Mouse (Mus musculus): ENCODE results near the gene Tstd1. TPM values are rescaled to one million over a fixed set of nuclear protein-coding genes. Genes with fewer than 3 reads are reported as not detected.

Gene Tstd1
- polyA plus RNA-seq, 1 experiment from 2014 or later = 4.6 TPM

GRCm38 (mm10) chr1:171457568-171457967, 38.9 kb downstream of the Tstd1 start:
- H3K27ac ChIP-seq (ENCODE audit: low read length) = no peak overlapping the region
- no peak overlapping the region for H3K9ac ChIP-seq (ENCODE audit: low read depth, low read length)
- no peaks in the 10 kb centered on the region for H3K27me3 ChIP-seq (ENCODE audit: control insufficient read depth, insufficient read depth, low read depth, low read length)
- no peak overlapping the region for H3K4me2 ChIP-seq (ENCODE audit: low read depth, low read length)
- 61% methylated on average over 1 of the region's 1 CpGs for WGBS (ENCODE audit: insufficient replicate concordance)
- no peak overlapping the region for H3K4me3 ChIP-seq (ENCODE audit: low read depth, low read length)
- no peaks in the 10 kb centered on the region; the same call in 1 of the 2 replicates for H3K4me1 ChIP-seq (ENCODE audit: control insufficient read depth, low read depth, low read length)
- H3K9me3 ChIP-seq (replicated peaks; ENCODE audit: control insufficient read depth, low read length) = no peaks in the 10 kb centered on the region
- ATAC-seq (ENCODE audit: low read depth) = no peak
- no peaks in the 10 kb centered on the region for H3K36me3 ChIP-seq (ENCODE audit: control insufficient read depth, insufficient read depth)

DNA sequence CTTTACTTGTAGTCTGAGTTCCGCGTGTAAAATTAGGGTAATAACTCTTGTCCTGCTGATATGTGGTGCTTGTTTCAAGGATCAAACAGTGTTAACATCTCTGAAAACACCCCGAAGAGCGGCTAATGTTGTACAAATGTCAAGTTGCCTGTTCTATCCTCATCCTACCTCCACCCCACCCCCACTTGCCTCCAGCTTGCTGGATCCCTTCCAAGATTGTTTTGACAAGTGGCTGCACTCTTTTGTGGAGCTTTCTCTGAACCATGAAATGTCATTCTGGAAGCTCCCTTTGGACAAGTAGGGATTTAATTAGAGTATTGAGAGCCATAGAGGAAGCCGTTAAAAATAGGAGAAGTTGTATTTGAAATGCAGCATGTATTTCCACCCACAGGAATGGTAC, 41.1 kb downstream of the Tstd1 start:
- 73% methylated on average over 5 of the region's 5 CpGs for WGBS (ENCODE audit: insufficient replicate concordance)
- Histone ChIP-seq H3K4me1 (ENCODE audit: control insufficient read depth, low read depth, low read length) (no peaks in the 10 kb centered on the region; the same call in 1 of the 2 replicates), H3K27me3 (ENCODE audit: control insufficient read depth, insufficient read depth, low read depth, low read length) (no peaks in the 10 kb centered on the region), H3K4me2 (ENCODE audit: low read depth, low read length) (no peak overlapping the region), H3K9me3 (replicated peaks; ENCODE audit: control insufficient read depth, low read length) (no peaks in the 10 kb centered on the region), H3K4me3 (ENCODE audit: low read depth, low read length) (no peak overlapping the region), H3K36me3 (ENCODE audit: control insufficient read depth, insufficient read depth) (no peaks in the 10 kb centered on the region), H3K27ac (ENCODE audit: low read length) (no peak overlapping the region), H3K9ac (ENCODE audit: low read depth, low read length) (no peak overlapping the region)
- no peak for ATAC-seq (ENCODE audit: low read depth)

GRCm38 (mm10) chr1:171460551-171461503, 42.2 kb downstream of the Tstd1 start:
- H3K9me3 ChIP-seq (replicated peaks; ENCODE audit: control insufficient read depth, low read length) = no peaks in the 10 kb centered on the region
- no peak overlapping the region for H3K27ac ChIP-seq (ENCODE audit: low read length)
- no peak overlapping the region for H3K4me3 ChIP-seq (ENCODE audit: low read depth, low read length)
- WGBS (ENCODE audit: insufficient replicate concordance) = 75% methylated on average over 21 of the region's 22 CpGs
- H3K4me1 ChIP-seq (ENCODE audit: control insufficient read depth, low read depth, low read length) = no peaks in the 10 kb centered on the region
- no peak for ATAC-seq (ENCODE audit: low read depth)
- H3K36me3 ChIP-seq (ENCODE audit: control insufficient read depth, insufficient read depth) = no peaks in the 10 kb centered on the region
- H3K4me2 ChIP-seq (ENCODE audit: low read depth, low read length) = no peak overlapping the region
- H3K9ac ChIP-seq (ENCODE audit: low read depth, low read length) = no peak overlapping the region
- H3K27me3 ChIP-seq (ENCODE audit: control insufficient read depth, insufficient read depth, low read depth, low read length) = no peaks in the 10 kb centered on the region

DNA sequence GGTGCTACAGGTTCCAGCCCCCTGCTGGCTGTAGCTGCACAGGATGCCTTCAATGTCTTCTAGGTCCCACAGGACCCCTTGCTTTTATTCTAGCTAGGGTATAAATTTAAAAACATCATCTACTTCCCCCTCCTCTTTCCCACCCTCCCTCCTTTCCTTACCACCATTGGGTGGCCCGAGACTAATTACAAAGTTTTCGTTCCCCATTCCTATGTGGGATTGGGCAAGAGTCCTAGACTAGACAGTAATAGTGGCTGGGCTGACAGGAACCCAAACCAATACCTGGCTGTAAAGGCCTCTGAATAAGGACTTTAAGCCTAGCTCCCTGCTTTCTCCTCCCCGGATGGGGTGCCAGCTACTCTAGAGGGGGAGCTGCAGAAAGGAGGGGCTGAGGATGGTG, 44.5 kb downstream of the Tstd1 start:
- Histone ChIP-seq H3K4me3 (ENCODE audit: low read depth, low read length) (no peak overlapping the region), H3K27me3 (ENCODE audit: control insufficient read depth, insufficient read depth, low read depth, low read length) (no peaks in the 10 kb centered on the region), H3K9me3 (replicated peaks; ENCODE audit: control insufficient read depth, low read length) (no peaks in the 10 kb centered on the region), H3K4me2 (ENCODE audit: low read depth, low read length) (no peak overlapping the region), H3K9ac (ENCODE audit: low read depth, low read length) (no peak overlapping the region), H3K36me3 (ENCODE audit: control insufficient read depth, insufficient read depth) (no peaks in the 10 kb centered on the region), H3K27ac (ENCODE audit: low read length) (no peak overlapping the region), H3K4me1 (ENCODE audit: control insufficient read depth, low read depth, low read length) (no peaks in the 10 kb centered on the region)
- no peak for ATAC-seq (ENCODE audit: low read depth)
- WGBS (ENCODE audit: insufficient replicate concordance) = 54% methylated on average over 3 of the region's 3 CpGs

DNA sequence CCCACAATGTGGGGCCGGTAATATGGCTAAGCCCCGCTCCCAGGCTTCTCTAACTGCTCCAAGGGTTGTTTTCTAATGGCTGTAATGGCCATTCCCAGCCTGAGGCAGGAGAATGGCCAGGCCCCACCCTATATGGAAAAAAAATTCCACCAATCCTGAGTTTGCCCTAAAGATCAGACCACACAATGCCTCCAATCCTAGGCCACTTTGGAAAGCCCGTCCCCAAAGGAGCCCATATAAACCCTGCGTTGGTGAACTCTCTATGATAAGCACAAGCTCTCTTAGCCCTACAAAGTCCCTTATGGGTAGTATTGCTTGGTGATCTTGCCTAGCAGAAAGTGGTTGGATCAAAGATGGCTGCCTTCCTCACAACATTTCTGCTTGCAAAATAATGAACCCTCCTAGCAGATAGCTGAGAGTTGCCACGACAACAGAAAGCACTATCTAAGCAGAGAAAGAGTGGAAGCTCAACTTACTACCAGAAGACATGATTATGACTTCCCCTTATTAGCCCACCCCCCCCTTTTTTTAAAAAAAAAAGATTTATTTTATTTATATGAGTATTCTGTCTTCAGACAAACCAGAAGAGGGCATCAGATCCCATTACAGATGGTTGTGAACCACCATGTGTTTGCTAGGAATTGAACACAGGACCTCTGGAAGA, 47.2 kb downstream of the Tstd1 start:
- H3K27me3 ChIP-seq (ENCODE audit: control insufficient read depth, insufficient read depth, low read depth, low read length) = no peaks in the 10 kb centered on the region
- ATAC-seq (ENCODE audit: low read depth) = no peak
- H3K9me3 ChIP-seq (replicated peaks; ENCODE audit: control insufficient read depth, low read length) = no peaks in the 10 kb centered on the region
- no peaks in the 10 kb centered on the region for H3K4me1 ChIP-seq (ENCODE audit: control insufficient read depth, low read depth, low read length)
- no peak overlapping the region for H3K4me3 ChIP-seq (ENCODE audit: low read depth, low read length)
- H3K36me3 ChIP-seq (ENCODE audit: control insufficient read depth, insufficient read depth) = no peaks in the 10 kb centered on the region
- H3K4me2 ChIP-seq (ENCODE audit: low read depth, low read length) = no peak overlapping the region
- WGBS (ENCODE audit: insufficient replicate concordance) = 64% methylated on average over 5 of the region's 5 CpGs
- H3K9ac ChIP-seq (ENCODE audit: low read depth, low read length) = no peak overlapping the region
- H3K27ac ChIP-seq (ENCODE audit: low read length) = no peak overlapping the region

- Histone ChIP-seq H3K4me1 (ENCODE audit: control insufficient read depth, low read depth, low read length) (no peaks in the 10 kb centered on the region), H3K27ac (ENCODE audit: low read length) (peak overlapping the region; percentile 21; the same call in 1 of the 2 replicates), H3K27me3 (ENCODE audit: control insufficient read depth, insufficient read depth, low read depth, low read length) (no peaks in the 10 kb centered on the region), H3K9ac (ENCODE audit: low read depth, low read length) (no peak overlapping the region), H3K4me2 (ENCODE audit: low read depth, low read length) (no peak overlapping the region), H3K36me3 (ENCODE audit: control insufficient read depth, insufficient read depth) (no peaks in the 10 kb centered on the region), H3K9me3 (replicated peaks; ENCODE audit: control insufficient read depth, low read length) (no peaks in the 10 kb centered on the region), H3K4me3 (ENCODE audit: low read depth, low read length) (no peak overlapping the region)
- no peak for ATAC-seq (ENCODE audit: low read depth)
- 27% methylated on average over 4 of the region's 4 CpGs for WGBS (ENCODE audit: insufficient replicate concordance)
Observed at GRCm38 (mm10) chr1:171466565-171466964, 47.9 kb downstream of the Tstd1 start.

GRCm38 (mm10) chr1:171469678-171470077, 51.0 kb downstream of the Tstd1 start:
- H3K4me2 ChIP-seq (ENCODE audit: low read depth, low read length) = no peak overlapping the region
- no peaks in the 10 kb centered on the region for H3K27me3 ChIP-seq (ENCODE audit: control insufficient read depth, insufficient read depth, low read depth, low read length)
- WGBS (ENCODE audit: insufficient replicate concordance) = 62% methylated on average over 3 of the region's 3 CpGs
- no peak overlapping the region for H3K9ac ChIP-seq (ENCODE audit: low read depth, low read length)
- H3K27ac ChIP-seq (ENCODE audit: low read length) = no peak overlapping the region
- ATAC-seq (ENCODE audit: low read depth) = no peak
- H3K9me3 ChIP-seq (replicated peaks; ENCODE audit: control insufficient read depth, low read length) = no peaks in the 10 kb centered on the region
- H3K4me1 ChIP-seq (ENCODE audit: control insufficient read depth, low read depth, low read length) = no peaks in the 10 kb centered on the region
- H3K4me3 ChIP-seq (ENCODE audit: low read depth, low read length) = no peak overlapping the region
- no peaks in the 10 kb centered on the region for H3K36me3 ChIP-seq (ENCODE audit: control insufficient read depth, insufficient read depth)

All from liver, embryonic 16.5 days (tissue).